Mouse (Mus musculus) kidney, adult 18-20 months (tissue): ENCODE measurements at regions not wholly inside any gene's neighbourhood (a gene's known extent, or its start where the extent isn't known, plus 50 kb on each side); places are given as distances from the start of the nearest gene placed in this dataset.

Experiments
- DNase-seq: peaks from one replicate; pipeline ENCODE4 v3.0.0; 2021

DNA sequence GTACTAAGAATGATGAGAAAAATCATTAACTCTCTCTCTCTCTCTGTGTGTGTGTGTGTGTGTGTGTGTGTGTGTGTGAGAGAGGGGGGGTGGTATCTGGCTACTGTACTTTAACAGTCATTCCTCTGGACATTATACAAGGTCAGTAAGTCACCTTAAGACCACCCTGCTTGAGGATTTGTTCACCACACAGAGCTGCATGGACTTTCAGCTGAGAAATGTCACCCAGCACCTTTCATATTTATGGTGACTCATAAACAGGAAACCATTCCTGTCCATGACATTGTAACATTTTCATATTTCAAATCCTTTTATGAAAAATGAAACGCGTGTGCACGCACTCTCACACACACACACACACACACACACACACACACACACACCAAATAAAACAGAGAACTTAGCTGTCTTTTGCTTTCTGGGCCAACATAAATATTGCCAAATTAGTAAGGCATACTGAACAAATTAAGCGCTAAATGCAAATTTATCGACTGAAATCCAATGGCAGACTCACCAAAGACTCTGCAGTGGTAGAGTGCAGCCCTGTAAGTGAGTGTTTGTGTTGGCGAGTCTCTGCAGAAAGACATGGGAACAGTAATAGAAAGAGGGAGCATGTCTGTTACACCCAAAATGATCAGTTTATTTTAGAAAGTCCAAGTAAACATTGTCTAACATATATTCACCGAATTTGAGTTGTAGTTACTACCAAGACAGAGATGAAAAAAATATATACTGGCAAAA lies 277.7 kb downstream of the Osr1 start:
- DNase-seq, result no peak

DNA sequence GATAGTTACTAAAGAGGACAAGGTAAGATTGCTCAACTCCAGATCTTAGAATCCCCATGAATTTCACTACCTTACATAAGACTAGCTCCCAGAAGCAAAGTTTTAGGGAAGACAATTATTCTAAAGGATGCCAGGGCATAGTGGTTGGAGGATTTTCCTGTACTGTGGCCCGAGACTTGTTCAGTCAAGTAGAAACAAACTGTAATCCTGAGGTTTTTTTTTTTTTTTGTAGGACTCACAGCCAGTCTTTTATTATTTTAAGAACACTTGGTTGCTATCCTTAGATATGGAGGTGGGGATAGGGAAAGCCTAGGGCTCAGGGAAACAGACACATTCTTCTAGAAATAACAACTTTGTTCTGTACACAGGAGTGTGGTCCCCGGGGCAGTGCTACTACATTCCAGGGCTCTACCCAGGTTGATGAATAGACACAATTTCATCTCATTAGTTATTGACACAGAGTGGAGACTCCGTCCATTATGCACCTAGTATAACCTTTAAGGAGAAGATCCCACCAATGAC lies 285.6 kb downstream of the Osr1 start:
- no peak for DNase-seq

- DNase-seq, result no peak
Measured at GRCm38 (mm10) chr12:9856128-9856621, 286.3 kb downstream of the Osr1 start.

DNA sequence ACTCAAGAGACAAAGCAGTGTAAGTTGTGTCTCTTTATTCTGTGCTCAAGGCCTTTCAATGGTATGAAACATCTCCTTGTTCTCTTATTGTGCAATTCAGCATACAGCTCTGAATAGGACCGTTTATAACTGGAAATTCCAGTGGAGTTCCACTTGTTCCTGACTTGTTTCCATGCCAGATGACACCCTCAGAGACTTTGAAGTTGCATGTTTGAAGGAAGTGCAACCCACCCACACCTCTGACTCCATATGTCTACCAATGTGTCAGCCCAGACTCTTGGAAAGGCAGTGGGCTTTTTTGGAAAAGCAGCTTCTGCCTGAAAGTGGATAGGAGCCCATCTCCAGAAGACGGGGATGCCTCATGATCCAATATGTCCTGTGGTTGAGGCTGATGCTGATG lies 288.1 kb downstream of the Osr1 start:
- no peak for DNase-seq

DNA sequence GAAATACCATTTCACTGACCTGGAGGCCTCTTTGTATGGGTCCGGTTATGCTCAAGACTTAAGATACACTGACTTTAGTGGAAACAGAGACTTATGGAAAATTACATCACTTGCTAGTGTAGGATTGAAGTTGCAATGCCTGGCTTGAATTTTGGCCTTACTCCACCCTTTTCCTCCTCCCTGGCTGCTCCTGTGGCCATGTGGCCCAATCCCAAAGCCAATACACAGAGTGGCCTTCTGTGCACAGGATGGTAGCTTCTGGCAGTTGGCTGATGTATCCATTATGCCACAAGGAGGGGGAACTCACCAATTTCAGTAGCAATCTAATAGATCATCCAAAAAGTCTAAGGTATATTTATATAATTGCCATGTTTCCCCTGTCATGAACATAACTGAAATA lies 292.4 kb downstream of the Osr1 start:
- DNase-seq, result no peak

DNA sequence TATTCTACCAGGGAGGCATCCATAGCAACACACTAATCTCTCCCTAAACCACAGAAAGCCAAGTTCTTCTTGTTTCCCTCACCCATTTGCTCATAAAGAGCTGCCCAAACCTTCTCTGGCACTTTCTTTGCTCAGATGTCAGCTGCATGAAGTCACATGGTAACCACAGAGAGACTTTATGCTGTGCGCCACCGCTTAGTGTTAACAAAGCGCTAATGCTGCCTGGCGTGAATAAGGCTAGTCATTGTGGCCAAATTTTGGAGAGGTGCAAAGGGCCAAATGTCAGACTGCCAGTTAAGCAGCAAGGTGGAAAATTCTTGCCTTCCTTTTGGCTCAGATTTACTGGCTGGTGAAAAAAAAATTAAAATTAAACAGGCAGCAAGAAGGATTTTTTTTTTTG lies 302.3 kb downstream of the Osr1 start:
- DNase-seq, result no peak

DNA sequence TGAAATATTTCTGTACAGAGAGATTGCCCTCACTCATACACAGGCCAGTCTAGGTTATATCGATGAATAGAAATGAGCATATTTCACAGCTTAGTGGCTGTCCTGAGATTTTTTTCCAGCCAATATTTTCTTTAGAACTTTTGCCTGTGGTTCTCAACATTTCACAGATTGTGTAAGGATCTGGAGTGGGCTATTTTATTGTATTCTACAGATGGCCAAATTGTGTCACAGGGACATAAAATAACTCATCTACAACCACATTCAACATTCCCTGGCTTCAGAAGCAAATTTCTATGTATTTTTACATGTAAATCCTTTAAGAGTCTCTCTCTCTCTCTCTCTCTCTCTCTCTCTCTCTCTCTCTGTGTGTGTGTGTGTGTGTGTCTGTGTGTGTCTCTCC lies 303.3 kb downstream of the Osr1 start:
- no peak for DNase-seq

DNA sequence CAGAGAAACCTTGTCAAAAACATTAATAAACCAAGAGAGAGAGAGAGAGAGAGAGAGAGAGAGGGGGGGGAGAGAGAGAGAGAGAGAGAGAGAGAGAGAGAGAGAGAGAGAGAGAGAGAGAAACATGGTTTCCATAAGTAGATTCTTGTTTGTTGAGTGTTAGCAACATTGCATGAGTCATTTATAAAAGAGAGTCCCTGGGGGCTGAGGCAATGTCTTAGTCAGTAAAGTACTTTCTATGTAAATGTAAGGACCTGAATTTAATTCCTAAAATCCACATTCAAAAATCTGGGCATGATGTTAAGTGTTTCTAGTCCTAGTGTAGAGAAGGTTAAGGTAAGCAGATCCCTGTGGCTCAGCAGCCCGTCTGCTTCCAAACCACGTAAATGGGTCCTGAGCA lies 304.9 kb downstream of the Osr1 start:
- DNase-seq, result no peak

DNA sequence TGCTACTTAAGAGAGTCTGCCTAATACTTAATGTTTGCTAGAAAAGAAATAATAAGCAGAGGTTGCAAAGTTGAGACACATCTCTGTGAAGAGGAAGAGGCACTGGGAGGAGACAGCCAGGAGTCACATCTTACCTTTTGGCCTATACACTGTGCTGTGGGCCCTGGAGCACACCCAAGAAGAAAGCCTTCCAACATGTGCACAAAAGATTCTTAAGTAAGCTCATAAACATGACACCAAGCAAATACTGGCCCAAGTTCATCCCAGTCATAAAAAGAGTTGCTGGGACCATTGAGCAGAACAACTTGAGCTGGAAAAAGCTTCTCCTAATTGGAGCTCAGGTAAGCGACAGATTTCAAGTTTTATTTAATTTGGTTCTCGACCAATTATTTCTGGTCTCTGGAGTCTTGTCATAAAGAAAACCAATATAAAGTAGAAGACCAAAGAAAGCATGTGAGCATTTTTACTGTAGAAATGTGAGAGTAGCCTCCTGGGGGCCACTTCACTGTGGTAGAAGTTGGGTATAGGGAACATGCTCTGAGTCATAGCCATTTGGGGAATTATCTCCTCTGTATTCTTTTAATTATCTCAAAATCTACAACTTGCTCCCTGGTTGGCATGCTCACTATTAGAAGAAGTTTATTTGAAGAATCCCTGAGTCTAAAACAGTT lies 312.2 kb downstream of the Osr1 start:
- DNase-seq, result no peak

DNA sequence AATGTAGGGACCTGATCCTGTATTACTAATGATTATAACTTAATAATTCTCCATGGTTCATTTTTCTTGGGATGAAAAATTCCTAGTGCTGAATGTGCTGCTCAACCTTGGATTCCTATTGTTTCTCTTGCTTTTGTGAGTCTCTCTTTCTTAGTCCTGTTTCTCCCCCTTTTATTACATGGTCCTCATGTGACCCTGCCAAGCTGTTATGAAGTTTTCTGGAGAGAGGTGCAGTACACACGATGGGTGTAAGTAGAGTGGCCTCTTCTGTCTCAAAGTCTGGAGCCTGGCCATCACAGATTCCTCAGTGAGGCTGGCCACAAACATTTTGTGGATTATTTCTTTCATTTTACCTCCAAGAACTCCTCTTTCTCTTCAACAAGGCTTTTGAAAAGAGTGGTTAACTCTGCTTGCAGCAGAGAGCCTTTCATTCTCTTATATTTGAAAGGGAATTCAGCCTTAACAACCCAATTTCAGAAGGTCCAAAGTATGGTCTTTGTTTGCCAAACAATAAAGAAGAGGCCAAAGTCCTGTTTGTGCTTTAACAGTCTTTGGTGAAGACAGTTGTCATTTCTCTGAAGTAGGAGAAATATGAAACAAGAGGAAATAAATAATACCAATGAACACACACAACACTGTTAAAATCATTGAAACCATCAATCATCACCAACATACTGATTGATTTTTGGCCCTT lies 313.3 kb downstream of the Osr1 start:
- DNase-seq, result no peak

GRCm38 (mm10) chr12:9894521-9894920 lies 324.6 kb downstream of the Osr1 start:
- DNase-seq, result no peak

DNA sequence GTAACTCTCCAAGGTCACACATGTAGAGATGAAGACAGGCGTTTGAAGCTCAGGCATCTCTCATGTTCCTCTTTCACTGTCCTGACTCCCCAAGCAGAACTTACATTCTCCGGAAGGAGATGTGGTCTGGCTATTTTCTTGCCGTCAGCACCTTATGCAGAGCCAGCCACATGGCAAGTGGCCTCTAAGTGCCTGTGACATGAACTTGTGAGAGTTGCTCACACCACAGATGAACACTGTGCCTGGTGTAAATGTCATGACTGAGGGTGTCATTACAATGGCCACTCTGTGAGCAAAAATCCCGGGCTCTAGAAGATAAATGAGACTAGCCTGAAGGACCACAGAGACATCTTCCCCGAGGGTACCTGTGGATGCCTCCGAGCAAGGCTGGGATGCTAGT lies 328.1 kb downstream of the Osr1 start:
- DNase-seq, result no peak

GRCm38 (mm10) chr12:9898420-9898819 lies 328.5 kb downstream of the Osr1 start:
- DNase-seq, result no peak

GRCm38 (mm10) chr12:9901948-9902347 lies 332.0 kb downstream of the Osr1 start:
- no peak for DNase-seq

DNA sequence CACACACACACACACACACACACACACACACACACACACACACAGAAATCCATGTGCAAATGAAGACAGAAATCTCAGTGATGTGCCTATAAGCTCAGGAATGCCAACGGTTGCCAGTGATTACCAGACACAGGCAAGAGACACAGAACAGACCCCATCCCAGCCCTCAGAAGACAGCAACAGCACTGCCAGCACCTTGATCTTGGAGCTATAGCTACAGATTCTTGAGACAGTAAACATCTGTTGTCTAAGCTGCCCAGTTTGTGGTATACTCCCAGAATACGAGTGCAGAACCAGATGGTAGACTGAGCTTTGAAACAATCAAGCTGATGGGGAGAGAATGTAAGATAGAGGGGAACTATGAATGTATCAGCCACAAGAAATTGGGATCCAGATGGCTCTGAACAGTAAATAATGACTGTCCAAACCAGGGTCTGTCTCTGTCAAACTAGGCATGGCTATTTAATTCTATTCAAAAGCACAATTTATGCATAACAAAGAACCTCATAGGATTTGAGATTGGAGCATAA lies 333.9 kb downstream of the Osr1 start:
- no peak for DNase-seq

DNA sequence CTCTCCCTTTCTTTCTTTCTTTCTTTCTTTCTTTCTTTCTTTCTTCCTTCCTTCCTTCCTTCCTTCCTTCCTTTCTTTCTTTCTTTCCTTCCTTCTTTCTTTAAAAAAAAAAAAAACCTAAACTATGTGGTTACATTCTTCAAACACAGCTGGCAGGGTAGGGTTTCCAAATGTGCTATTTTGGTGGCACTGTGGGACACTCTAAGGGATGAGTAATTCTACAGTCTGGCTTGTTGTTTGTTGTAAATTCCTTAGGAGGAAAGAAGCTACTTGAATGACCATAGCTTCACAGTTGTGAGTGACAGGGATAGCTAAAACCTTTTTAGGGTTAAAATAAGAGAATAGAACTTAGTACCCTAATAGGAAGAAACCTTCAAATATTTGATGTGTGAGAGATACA lies 342.4 kb downstream of the Osr1 start:
- DNase-seq, result no peak

GRCm38 (mm10) chr12:9915726-9916140 lies 345.8 kb downstream of the Osr1 start:
- no peak for DNase-seq

- DNase-seq, result no peak
Measured at GRCm38 (mm10) chr12:9918026-9918425, 348.1 kb downstream of the Osr1 start.

DNA sequence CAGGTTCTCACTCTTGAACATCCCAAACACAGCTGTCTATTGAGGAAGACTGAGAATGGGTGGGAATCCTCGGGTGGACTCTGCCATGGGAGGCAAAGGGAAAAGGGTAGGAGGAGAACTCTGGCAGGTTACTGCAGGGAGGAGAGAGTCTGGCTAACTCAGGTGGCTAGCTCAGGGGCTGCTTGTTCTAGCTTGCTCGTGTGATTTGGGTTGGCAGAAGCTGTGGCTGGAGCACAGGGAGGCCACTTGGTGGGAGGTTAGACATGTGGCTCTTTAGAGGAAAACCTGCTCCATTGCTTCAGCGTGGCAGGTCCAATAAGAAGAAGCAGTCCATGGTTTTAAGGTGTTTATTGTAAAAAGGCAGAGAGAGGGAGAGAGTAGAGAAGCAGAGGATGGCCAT lies 349.1 kb downstream of the Osr1 start:
- DNase-seq, result no peak

GRCm38 (mm10) chr12:9919433-9919832 lies 349.5 kb downstream of the Osr1 start:
- no peak for DNase-seq

DNA sequence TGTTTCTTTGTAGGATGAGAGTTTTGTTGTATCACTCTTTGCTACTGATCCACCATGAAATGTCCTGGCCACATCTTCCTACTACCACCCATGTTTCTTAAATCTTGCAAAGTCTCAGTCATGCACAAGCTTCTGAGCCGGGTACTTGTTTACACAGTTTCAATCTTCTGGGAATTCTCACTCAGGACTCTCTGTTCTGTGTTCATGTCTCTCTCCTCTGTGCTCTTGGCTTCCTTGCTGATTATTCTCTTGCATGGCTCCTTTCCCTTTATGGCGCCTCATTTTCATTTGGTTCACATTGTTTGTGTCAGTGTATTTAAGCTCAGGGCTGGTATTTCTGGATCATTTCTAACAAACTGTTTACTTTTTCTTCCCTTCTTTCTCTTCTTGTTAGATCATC lies 350.5 kb downstream of the Osr1 start:
- DNase-seq, result no peak

DNA sequence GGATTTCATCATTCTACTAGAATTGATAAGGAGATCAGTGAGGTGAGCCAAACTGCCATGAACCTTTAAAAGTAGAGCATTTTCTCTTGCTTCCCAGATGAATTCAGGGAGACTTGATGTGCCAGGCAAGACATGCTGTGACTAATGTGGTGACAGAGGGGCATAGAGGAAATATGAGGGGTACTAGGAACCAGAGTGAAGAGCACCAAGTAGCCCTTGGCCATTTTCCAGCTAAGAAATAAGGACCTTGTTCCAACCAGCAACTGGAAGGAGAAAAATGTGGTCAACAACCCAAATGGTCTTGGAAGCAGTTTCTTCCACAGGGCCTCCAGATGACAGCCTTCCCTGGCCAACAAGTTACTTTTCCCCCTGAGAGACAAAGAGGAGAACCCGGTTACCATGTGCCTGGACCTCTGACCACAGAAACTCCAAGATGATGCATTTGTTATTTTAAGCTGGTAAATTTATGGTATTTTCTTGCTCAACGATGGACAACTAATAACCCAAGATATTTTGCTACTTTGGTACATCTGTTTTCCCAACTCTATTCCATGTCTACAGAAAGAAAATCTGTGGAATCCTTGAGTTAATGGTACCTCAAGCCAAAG lies 351.8 kb downstream of the Osr1 start:
- no peak for DNase-seq

GRCm38 (mm10) chr12:9924561-9924960 lies 354.6 kb downstream of the Osr1 start:
- DNase-seq, result no peak
